Mouse (Mus musculus) layer of hippocampus, adult 9-11 months (tissue): ENCODE measurements around the gene Akap7.
A peak's percentile ranks its signal among the peaks of the same experiment; 100 is the strongest.

Source experiments
- DNase-seq: peaks from one replicate; pipeline ENCODE4 v3.0.0; 2022

The Akap7 gene

DNA sequence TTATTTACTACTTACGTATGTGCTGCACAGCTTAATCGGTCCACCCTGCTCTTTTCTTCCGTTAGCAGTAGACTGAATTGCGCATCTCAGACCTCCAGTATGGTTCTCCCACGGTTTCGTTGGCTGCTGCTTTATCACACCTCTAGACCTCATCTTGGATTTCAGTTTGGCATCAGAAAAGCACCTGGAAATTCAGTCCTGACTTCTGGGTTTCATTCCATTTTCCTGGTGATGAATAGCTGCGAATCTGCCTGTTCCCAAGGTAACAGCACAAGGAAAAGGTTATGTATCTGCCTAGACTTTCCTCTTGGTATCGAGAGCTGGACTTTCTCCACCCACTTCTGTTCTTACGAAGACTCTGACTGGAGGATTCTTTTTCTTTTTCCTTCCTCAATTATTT lies at the start of gene Akap7:
Gene Akap7 (minus strand): TSS at position 101 of the 400 bp plus-strand sequence.
- DNase-seq: no peak

DNA sequence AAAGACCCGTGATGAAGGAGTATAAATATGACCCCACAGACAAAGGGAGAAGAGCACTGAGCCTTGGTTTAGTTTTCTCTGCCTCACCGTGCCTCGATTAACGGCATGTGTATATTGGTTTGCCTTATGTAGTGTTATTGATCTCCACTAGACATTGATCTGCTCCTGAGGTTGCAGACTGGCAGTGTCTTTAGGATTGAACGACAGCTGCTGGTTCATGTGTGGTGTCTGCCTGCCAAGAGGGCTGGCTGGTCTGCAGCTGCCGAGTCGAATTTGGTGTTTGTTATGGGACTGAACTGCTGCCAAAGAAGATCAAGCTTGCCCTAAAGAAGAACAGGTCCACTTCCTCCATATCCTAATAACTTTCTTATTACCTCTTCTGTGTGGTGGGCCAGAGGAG lies 46.7 kb upstream of the Akap7 start:
- no peak for DNase-seq

DNA sequence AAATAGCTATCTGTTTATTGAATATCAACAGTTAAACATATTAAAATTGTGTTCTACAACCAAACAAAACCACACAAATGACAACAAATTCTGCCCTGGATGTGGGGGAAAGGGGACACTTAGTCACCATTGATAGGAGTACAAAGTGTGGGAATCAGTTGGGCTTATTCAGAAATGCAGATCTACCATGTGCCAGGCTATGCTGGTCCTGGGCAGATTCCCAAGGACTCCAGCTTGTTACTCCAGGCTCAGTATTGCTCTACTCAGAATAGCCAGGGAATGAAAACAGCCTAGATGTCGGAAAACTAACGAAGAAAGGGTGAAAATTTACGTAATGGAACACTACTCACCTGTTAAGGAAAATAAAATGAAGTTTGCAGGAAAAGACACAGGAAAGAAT lies 46.3 kb upstream of the Akap7 start:
- peak; percentile 52 for DNase-seq

DNA sequence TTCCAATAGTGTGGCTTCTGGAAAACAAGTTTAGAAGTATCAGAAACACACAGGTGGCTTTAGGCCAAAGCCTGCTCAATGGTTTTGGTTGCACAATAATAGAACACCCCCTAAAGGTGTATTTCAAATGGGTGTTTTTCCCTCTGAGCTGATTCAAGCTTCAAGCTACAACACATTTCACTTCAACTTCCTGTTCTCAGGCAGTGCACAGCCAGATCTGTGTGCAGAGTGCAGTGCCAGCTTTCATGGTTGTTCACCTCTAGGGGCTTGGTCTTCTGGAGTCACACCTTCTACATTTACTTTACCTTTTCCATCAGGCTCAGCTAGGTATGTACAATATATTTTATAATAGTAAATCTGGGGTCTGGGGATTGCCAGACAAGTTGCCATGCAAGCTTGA lies 35.1 kb upstream of the Akap7 start:
- no peak for DNase-seq

DNA sequence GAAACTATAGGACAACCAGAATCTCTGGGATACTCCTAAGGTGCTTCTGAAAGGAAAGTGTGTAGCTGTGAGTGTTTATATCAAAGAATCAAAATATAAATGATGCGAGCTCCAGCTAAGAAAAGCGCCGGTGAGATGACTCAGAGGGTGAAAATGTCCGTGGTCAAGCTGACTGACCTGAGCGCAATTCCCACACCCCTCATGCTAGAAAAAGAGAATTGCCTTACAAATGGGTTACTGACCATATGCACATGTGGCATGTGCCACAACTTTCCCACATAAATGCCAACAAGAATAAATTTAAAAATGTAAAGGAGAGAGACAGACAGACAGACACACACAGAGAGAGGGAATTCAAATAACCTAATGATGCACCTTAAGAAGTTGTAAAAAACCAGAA lies 33.0 kb upstream of the Akap7 start:
- no peak for DNase-seq

DNA sequence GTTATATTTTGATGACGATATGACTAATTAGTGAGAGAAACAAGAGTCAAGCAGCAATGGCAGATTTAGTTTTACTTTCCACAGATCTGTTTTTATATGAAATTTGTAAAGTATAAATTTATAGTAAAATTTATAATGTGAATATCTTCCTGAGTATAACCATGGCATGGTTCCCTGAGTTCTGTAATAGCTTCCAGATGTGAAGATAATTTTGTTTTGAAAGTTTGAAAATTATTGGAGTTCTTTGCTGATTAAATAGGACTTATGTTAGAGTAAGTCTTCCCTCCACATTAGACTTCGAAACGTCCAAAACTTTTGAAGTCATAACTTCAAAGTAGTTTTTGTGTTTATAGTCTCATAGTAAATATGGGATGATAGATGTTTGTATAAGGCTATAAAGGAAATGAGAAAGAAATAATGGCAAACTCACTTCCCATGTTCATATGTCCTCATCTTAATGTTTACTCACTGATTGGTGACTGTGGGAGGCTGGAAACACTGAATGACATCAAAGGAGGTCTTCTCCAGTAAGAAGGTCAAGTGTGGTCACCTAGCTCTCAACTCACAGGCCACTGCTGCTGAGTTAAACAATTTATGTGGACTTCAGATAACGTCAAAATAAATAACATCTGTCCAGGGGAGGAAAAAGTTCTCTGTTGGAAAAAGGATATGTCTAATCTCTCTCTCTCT lies 25.9 kb upstream of the Akap7 start:
- DNase-seq: no peak

DNA sequence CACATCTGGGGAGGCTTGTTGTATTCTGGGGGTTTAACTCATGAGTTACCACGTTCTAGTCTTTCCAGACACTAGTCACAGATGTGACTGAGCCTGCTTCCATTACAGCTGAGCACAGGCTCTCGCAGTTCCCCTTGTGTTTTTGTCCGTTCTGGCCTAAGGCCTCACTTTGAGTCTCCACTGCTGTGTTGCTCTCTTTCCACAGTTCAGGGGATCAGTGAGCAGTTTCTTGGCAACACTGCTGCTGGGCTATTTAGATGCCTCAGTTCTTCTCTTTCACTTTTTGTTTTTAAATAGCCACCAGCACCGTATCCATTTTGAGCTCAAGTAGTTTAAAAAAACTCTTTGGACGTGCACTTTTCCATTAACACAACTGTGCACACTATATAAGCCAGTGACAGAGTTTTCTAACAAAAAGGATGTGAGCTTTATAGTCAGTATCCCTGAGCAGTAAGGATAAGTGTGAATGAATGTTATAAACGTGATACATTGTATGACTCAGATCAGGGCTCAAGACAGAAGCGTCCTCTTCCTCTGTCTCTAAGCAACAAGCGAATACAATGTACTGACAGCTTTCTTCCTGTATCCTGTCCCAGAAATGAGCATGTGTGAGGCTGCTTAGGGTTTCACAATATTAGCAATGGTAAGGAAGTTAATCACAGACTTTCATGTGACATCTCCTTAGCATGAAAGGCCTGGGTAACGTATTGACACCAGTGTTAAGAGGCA lies 23.8 kb upstream of the Akap7 start:
- DNase-seq: peak; percentile 41

DNA sequence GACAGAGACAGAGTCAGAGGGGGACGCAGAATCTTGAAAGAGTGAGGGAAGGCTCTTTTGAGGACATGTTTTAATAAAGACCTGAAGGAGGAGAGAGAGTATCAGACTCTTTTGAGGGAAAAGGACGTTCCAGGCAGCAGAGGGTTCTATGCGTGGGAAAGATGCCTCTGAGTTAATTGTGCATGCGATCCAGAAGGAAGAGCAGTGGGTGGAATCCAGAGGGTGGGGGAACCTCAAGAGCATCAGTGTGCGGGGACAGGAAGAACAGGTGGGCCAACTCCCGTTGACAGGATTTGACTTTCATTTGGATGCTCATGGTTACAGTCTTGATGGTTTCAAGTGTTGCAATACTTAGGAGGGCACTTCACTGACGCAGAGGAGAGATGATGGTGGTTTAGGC lies 22.4 kb upstream of the Akap7 start:
- DNase-seq: no peak

DNA sequence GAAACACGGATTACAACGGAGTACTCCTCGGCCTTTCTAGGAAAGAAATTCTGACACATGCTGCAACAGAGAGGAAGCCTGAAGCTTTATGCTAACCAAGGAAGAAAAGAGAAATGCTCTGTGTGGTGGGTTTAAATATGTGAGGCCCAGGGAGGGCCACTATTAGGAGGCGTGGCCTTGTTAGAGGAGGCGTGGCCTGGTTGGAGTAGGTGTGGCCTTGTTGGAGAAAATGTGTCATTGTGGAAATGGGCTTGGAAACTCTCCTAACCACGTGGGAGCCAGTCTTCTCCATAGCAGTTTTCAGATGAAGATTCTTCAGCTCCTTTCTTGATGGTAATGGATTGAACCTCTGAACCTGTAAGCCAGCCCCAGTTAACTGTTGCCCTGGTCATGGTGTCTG lies 19.8 kb upstream of the Akap7 start:
- DNase-seq: no peak

DNA sequence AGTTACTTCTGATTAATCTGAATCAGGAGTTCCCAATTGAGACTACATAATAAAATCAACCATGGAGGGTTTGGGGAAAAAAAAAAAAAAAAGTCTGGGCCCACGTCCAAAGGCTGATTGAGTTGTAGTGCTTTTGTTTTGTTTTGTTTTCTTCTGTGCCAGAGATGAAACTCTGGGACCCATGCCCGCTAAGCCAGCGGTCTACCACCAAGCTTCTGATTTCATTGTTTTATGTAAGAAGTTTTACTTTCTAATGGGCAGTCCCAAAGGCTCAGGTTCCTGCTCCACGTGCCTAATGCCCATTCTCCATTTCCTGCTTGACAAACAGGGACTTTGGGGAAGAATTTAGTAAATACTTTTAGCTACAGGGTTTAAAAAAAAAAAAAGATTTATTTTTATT lies 18.0 kb upstream of the Akap7 start:
- DNase-seq: no peak

DNA sequence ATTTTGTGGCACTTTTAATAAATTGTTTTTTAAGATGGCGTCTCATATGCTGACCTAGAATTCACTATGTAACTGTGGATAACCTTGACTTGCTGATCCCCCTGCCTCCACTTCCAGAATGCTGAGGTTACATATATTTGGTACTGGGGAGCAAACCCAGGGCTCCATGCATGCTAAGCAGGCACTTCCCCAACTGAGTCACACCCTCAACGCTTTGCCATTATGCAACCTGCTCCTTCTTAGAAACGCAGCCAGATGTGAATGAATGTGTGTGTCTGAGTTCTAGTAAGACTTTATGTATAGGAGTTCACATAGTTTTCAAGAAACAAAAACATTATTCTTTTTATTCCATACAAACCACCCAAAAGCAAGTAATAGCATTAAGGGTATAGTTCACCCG lies 13.5 kb upstream of the Akap7 start:
- DNase-seq: no peak

DNA sequence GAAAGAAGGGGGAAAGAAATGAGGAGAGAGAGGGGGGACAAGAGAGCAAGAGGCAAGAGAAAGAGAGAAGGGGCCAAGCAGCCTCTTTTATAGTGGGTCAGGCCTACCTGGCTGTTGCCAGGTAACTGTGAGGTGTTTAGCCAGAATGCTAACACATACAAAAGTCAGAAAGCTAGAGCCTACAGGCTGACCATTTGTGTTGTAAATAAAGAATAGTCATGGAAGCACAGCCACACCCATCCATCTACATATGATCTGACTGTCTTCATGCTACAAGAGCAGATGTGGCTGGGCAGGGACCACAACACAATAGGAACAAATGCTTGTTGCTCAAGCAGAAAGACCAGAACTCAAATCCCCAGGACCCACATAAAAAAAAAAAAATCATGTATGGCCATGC lies 11.9 kb upstream of the Akap7 start:
- no peak for DNase-seq

DNA sequence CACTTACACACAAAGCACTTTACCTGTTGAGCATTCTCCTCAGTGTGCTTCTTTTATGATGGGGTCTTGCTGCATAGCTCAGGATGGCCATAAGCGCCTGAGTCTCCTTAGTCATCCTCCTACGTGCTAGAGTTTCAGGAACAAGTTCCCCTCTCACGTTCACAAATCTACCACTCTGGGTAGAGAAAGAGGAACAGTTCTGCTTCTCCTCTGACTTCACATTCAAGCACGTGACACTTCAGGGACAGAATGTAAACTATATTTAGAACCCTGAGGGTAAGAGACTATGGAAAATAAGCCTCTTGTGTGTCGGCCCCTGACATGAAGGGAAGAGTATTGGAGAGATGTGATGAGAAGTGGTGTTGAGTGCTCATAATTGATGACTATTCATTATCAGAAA lies 10.7 kb upstream of the Akap7 start:
- DNase-seq: peak; percentile 25

DNA sequence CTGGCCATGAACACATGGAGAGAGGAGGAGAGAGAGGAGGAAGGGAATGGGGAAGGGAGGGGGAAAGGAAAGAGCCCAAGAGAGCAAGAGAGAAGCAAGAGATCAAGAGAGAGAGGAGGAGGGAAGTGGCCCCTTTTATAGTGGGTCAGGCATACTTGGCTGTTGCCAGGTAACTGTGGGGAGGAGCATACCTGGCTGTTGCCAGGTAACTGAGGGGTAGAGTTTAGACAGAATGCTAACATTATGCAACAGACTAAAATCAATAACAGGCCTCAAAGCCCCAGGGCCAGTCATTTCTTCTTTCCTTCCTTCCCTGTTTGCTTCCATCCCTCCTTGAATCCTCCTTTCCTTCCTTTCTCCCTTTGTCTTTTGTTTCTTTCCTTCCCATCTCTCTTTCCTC lies 10.0 kb upstream of the Akap7 start:
- DNase-seq: no peak

DNA sequence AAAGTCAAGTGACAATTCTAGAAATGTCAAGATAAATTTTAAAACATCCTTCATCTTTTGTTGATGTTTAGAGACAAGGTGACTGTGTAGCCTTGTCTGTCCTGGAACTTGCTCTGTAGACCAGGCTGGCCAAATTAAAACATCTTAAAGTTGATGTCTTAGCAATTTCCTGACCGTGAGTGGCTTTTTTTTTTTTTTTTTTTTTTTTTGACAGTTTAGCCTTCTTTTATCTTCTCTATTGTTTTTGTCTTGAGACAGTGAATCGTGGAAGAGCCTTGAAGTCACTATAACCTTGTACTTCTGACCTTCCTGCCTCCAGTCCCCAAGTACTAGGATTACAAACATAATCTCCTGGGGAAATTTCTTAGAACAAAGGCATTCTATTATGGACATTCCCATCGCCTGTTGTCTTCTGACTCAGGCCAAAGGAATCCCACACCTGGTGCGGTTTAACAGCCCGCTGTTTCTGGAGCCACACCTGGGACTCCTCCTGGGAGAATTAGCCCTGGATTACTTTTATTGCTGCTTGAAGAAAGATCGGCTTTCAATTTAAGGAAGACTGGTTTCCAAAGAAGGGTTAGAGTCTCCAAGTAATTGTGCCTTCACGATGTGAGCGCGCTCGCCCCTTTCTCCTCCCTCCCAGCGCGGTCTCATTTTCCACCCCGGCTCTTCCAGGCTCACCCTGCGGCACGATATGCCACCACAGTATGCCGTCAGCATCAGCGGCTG lies 6.3 kb upstream of the Akap7 start:
- DNase-seq: no peak

DNA sequence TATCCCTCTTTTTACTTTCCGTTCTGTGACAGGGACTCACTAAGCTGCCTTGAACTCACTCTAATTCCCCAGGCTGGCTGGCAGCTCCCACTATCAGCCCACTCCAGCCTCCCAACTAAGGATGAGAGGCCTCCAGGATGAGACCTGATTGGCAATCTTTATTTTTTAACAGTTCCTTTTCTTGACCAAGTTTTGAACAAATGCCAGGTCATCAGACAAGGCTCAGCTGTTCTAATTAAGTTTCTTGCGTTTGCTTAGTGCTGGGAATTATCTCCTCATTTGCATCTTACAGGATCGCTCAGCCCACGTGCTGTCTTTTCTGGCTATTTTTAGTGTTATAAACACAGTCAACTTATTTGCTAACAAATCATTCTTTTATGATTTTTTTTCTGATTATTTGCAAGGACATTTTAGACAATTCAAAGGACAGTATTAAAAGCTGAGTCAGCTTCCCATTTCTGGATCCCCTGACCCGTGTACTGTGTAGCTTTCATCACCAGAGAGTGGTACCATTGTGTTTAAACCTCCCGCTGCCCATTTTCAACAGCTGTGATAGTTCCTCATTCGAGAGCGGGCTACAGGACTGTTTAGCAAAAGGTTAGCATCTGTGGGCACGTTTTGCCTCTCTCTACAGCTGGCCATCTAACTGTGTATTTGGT lies 4.0 kb upstream of the Akap7 start:
- DNase-seq: no peak

DNA sequence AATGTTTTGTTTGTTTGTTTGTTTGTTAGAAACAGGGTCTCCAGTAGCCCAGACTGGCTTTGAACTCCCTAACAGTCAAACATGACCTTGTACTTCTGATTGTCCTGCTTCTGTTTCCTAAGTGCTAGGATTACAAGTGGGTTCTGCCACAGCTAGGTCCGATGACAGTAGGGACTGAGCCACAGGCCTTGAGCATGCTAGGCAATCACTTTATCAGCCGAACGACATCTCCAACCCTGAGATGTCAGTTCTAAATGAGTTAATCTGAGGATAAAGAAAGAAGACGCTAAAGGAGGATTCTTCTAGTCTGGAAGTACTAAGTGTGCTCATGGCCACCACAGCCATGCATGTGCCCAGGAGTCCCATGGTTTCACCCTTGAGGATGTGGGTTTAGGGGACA lies 3.1 kb upstream of the Akap7 start:
- DNase-seq: no peak

DNA sequence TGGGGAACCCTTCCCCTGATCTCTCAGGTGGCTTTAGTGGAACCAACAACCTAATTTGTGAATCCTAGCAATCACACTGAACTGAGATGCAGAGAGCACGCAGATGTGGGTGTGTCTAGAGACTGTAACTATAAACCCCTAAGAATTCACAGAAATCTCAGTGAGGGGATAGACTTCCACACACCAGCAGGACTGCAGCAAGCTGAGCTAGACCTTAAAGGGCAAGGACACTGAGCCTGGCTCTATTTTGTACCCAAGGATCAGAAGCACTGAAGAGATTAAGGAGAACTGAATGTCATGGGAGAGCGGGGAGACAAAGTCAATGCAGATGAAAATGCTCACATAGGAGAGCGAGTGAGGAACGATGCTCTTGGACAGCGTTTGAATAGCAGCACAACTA lies 2.3 kb upstream of the Akap7 start:
- no peak for DNase-seq

DNA sequence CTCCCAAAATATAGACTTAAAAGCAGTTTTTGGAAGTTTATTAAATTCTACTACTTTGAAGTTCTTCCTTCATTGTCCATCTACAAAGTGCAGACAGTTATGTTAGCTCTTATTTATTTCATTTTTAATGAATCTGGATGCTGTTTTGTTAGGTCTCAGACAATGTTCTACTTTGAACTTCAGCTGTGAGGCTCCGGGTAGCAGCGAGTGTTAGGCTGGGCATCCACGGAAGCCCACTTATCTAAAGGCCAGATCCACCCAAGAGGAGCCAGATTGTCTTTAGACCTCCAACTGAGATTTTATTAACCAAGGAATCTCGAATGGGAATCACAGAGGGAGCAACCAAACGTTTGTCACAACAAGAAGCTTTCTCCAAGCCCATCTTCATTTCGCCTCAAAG lies 2.5 kb downstream of the Akap7 start:
- no peak for DNase-seq

DNA sequence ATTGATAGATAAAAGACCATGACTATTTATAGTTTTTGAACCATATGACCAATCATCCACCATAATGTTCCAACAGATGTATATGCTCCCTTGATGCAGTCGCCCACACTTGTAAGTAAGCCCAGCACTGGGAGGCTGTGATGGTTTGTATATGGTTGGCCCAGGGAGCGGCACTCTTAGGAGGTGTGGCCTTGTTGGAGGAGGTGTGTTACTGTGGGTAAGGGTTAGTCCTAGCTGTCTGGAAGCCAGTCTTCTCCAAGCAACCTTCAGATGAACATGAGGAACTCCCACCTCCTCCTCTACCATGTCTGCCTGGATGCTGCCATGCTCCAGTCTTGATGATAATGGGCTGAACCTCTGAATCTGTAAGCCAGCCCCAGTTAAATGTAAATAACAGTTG lies 3.1 kb downstream of the Akap7 start:
- DNase-seq: no peak

DNA sequence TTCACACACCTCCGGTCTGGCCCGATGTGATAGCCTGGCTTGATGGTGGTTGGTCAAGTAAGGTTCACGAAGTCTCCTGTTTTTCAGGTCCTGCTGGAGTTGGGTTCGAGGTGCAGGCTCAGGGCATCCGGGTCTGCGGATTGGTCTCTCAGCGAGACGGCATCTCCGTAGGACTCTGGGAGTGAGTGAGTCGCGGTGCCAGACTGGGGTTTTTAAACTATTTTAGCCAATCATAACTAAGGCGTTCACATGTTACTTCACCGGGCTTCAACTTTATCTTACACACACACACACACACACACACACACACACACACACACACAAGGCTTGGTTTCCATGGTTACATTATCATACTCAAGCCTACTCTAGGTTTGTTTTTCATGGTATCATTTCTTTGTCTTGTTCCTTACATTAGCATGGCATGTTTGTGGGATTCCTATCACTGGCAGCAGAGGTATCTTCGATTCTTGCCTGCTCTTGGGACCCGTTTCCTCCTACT lies 8.6 kb downstream of the Akap7 start:
- no peak for DNase-seq

DNA sequence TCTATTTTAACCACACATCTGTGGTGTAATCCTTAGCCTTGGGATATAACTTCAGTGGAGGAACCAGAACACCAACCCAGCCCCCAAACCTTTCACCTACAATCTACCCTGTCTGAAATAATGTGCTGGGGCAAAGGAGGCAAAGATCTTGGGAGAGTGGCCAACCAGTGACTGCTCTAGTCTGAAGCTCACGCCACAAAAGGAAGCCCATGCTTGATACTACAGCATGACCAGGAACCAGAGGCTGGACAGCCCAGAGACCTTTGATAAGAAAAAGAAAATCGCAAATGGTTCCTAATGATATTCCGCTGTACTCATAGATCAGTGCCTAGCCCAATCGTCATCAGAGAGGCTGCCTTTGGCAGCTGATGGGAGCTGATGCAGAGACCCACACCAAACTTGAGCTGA lies 9.4 kb downstream of the Akap7 start:
- DNase-seq: no peak

DNA sequence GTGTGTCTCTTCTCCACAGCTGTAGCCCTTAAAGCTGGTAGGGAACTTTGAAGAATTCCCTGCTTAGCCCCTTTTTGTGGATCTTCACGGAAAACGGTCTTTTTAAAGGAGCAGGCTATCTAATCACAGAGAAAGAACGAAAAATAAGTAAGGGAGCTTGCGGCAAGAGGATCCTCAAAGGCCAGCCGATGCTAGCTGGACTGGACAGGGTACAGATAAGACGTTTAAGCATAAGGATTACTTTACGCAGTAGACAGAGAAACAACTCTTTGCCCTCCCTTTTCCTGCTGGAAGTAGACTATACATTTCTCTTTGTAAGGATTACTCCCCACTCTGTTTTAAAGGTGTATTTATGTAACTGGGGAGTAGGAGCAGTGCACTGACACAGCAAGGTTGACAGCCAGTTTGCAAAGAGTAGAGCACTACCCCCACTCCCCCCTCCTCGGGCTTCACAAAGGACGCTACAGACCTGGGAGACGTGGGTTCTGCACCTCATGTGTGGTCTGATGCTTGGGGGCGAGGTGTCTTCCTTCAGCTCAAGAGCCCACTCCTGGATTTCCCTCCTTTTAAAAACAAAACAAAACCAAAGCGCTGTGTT lies 9.9 kb downstream of the Akap7 start:
- no peak for DNase-seq
